Mouse (Mus musculus) MN1 (cell line): ENCODE measurements around the gene Mras.

ENCODE experiments used
- DNase-seq: peaks from one replicate; pipeline ENCODE4 v3.0.0-alpha.2; 2016; ENCODE audit warnings: low spot score

The Mras gene

GRCm38 (mm10) chr9:99357921-99358692 is 79.1 kb downstream of the Mras start, which contains the start of gene Esyt3:
TSS of gene Esyt3 (minus strand) at chr9:99358557.
- DNase-seq = no peak

GRCm38 (mm10) chr9:99357561-99357920 is 79.6 kb downstream of the Mras start:
- DNase-seq = no peak

DNA sequence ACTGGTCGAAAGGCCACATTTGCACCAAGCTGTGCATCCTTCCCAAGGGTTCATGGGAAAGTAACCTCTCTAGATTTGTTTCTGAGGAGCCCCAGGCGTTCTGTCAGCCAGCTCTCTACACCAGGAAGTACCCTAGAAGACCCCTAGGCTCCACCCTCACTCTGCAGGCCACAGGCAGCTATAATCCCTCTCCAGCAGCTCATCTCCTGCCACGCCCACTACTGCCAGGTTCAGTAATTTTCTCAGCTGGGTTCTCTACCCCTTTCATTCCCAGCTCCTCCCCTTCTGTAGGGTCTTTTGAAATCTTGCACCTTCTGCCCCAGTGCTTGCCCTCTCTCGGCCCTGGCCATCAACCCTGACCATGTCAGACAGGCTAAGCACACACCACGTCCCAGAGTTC is 81.2 kb downstream of the Mras start:
- no peak for DNase-seq

- no peak for DNase-seq
Measured at GRCm38 (mm10) chr9:99354796-99355195, 82.4 kb downstream of the Mras start.

- no peak for DNase-seq
Measured at GRCm38 (mm10) chr9:99353390-99353789, 83.8 kb downstream of the Mras start.

DNA sequence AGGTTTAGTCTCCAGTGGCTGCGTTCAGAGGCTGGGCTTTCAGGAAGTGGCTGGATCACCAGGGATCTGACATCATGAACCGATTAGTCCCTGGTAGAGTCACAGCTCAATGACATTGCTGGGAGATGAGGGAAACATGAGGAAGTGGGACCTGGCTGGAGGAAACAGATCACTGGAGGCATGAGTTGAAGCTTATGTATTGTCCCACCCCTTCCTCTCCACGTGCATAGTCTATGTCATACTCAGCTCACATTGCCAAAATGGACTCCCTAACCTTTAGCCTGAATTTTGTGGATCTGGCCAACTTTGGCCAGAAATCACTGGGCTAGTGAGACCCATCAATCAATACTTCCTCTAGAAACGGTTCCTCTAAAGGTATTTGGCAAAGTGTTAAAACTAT is 84.2 kb downstream of the Mras start:
- no peak for DNase-seq

DNA sequence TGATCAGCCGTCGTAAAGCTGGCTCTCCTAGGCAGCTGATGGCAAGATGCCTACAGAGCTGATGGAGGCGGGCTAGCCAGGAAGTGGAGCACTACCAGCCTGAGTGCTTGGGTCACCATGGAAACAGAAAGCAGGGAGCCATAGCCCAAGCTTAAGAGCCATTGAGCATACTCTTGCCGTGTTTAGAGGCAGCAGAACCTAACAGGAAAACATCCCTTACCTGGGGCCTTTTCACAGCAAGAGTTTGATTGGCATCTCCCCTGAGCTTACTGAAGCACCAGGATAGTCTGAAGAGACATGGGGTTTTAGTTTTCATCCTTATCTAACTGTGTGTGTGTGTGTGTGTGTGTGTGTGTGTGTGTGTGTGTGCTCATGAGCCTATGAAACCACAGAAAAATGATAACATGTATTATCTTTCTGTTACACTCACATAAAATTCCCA is 91.8 kb downstream of the Mras start:
- no peak for DNase-seq

GRCm38 (mm10) chr9:99341600-99341999 is 95.6 kb downstream of the Mras start:
- no peak for DNase-seq

GRCm38 (mm10) chr9:99340126-99340525 is 97.1 kb downstream of the Mras start:
- DNase-seq = no peak

- no peak for DNase-seq
Measured at GRCm38 (mm10) chr9:99339182-99339581, 98.0 kb downstream of the Mras start.

DNA sequence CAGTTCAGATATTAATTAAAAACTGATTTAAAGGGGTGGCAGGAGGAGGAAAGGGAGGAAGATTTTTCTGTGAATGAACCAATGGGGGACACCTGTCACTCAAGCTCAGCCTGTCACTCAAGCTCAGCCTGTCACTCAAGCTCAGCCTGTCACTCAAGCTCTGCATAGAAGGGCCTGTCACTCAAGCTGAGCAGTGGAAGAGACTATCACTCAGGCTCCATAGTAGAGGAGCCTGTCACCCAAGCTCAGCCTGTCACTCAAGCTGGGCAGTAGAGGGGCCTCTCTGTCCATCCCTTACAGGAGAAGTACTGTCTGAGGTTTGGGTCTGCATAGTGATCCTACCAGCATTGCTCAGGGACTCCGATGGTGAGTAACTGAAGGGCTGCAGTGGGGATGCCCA is 98.9 kb downstream of the Mras start:
- no peak for DNase-seq

- DNase-seq = no peak
Measured at GRCm38 (mm10) chr9:99336538-99336937, 100.6 kb downstream of the Mras start.
